Mouse (Mus musculus) lung, postnatal 10 days (tissue): ENCODE measurements around the gene Shisa3.
A peak's percentile ranks its signal among the peaks of the same experiment; 100 is the strongest.

ENCODE experiments used
- DNase-seq: peaks from one replicate; pipeline ENCODE4 v3.0.0; 2021

Shisa3 gene

DNA sequence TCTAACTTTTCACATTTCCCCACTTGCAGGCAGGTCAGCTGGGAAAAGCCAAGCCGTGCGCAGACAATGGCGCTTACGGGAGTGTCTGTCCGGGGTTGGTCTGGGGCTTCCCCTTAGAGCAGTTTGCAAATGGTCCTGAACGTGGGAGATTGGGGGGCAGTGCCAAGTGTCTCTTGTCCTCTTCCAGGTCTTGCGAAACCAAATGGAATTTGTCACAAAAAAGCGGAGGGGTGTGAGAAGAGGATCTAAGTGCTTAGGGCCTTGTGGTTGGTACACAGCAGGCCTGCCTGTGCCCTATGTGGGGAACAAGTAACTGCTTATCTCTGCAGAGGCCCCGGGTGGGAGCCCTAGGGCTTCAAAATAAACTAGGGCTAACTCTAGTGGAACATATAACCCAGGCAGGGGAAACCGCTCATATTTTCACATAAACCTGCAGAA is 26.2 kb downstream of the Shisa3 start:
- DNase-seq, result peak; percentile 19

DNA sequence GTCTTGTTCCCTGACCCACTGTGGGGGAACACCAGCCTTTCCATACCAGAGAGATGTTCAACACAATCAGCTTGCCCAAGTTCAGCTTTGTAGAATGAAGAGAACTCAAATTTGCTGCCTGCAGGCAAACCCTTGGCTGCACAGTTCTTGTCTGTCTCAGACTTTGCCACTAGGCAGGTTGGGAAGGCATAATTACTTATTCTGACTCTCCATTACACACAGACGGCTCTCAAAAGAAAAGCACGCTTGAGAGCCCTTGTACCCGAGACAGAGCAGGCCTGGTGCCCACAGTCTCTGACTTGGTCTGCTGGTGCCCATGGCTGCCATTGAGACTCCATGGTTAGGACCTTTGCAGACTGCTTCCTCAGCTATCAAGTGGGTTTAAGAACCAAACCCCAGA is 26.7 kb downstream of the Shisa3 start:
- no peak for DNase-seq

DNA sequence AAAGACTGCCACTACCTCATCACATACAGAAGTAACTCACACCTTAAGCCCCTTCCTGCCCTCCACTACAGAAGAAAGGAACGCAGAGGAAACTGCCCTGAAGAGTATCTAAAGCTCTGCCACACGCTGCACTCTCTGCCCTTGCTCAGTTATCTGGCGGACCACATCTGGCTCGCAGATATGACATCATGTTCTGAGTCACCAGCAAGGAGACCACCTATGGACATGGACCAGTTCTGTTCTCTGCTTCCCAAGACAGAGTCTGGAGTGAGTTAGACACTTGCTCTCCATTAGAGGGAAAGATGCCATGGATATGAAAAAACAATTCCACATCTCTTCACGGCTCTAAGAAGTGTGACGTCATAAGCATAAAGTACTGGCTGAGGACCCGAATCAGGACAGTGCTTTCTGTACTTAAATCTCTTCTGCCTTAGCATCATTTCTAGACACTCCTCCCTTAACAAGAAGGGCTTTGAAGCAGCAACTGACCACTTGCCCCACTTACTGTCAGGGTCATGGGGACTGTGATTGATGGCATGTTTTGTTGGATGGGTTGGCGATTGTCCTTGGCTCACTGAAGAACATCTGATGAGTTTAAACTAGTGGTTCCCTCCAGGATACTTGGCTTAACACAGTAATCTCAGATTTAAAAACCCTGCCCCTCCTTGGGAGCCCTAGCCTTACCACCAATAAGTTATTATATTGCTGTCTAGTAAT is 33.1 kb downstream of the Shisa3 start:
- no peak for DNase-seq

- DNase-seq, result no peak
Measured at GRCm38 (mm10) chr5:67641406-67642120, 33.9 kb downstream of the Shisa3 start.

GRCm38 (mm10) chr5:67643537-67644255 is 36.0 kb downstream of the Shisa3 start:
- DNase-seq, result no peak

- DNase-seq, result no peak
Measured at GRCm38 (mm10) chr5:67646756-67647529, 39.3 kb downstream of the Shisa3 start.

GRCm38 (mm10) chr5:67647568-67647967 is 39.9 kb downstream of the Shisa3 start:
- DNase-seq, result peak; percentile 39

GRCm38 (mm10) chr5:67649156-67649555 is 41.5 kb downstream of the Shisa3 start:
- DNase-seq, result no peak

DNA sequence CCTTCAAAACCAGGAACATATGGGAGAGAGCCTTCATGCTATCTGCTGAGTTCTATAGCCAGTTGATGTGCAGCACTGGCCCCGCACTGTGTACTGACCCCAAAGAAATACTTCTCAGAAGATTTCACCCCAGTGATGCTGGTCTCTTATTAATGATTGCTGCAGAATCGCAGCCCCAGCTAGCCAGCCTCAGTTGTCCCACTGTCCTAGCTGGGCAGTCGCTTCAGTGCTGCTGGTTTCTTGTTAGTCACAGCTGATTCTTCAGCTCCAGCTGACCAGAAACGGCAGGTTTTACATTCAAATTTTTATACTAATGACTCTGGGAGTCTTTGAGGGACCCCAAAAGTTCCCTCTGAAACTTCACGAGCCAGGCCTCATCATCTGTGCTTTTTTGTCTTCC is 42.3 kb downstream of the Shisa3 start:
- no peak for DNase-seq

DNA sequence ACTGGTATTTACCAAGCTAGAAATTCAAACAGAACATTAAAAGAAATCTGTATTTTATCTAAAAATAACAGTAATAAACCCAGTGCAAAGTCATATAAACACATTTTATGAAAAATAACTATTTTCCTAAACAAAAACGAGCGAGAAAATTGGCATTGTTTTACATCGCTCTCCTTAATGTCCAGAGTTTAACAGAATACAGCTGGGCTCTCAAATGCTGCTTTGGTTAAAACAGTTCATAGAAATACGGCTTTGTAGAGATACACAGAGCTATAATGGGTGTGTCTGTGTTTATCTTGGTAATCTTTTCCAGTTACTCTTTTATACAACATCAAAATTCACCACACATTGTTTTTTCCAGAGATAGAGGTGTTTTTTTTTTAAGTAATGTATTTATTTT is 44.8 kb downstream of the Shisa3 start:
- no peak for DNase-seq

DNA sequence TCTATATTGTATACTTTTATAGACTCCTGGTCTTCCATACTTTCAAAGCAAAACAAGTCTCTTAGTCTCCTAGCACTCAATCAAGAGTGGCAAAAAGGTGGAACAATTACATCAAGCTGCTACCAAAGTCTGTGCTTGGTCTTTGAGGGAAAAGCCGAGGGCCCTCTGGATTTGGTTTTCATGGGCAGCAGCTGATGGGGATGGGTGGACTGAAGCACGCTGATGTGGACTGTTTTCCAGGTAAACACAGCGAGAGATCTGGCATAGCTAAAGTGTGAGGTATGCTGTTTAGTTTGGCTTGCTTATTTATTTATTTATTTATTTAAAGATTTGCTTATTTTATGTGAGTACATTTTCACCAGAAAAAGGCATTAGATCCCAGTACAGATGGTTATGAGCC is 45.9 kb downstream of the Shisa3 start:
- DNase-seq, result no peak

- DNase-seq, result no peak
Measured at GRCm38 (mm10) chr5:67654572-67654971, 46.9 kb downstream of the Shisa3 start.

- no peak for DNase-seq
Measured at GRCm38 (mm10) chr5:67655696-67656519, 48.2 kb downstream of the Shisa3 start.

- no peak for DNase-seq
Measured at GRCm38 (mm10) chr5:67656821-67657259, 49.2 kb downstream of the Shisa3 start.

GRCm38 (mm10) chr5:67659864-67660263 is 52.2 kb downstream of the Shisa3 start:
- no peak for DNase-seq

GRCm38 (mm10) chr5:67662715-67663114 is 55.0 kb downstream of the Shisa3 start:
- no peak for DNase-seq

GRCm38 (mm10) chr5:67669436-67669896 is 61.8 kb downstream of the Shisa3 start:
- peak; percentile 29 for DNase-seq

- DNase-seq, result no peak
Measured at GRCm38 (mm10) chr5:67670158-67670557, 62.5 kb downstream of the Shisa3 start.

- DNase-seq, result no peak
Measured at GRCm38 (mm10) chr5:67673008-67673407, 65.3 kb downstream of the Shisa3 start.
